Mouse (Mus musculus): ENCODE measurements around the gene Rcl1.

- TF ChIP-seq CTCF (IDR thresholded peaks at IDR 0.05; ENCODE audit: low read depth) (no peak), EP300 (IDR thresholded peaks at IDR 0.05; ENCODE audit: low read depth) (no peak)
Measured at GRCm38 (mm10) chr19:29126347-29127015, 25.3 kb downstream of the Rcl1 start.

Data from liver, embryonic 14.5 days (tissue).